In the genomic region with DNA sequence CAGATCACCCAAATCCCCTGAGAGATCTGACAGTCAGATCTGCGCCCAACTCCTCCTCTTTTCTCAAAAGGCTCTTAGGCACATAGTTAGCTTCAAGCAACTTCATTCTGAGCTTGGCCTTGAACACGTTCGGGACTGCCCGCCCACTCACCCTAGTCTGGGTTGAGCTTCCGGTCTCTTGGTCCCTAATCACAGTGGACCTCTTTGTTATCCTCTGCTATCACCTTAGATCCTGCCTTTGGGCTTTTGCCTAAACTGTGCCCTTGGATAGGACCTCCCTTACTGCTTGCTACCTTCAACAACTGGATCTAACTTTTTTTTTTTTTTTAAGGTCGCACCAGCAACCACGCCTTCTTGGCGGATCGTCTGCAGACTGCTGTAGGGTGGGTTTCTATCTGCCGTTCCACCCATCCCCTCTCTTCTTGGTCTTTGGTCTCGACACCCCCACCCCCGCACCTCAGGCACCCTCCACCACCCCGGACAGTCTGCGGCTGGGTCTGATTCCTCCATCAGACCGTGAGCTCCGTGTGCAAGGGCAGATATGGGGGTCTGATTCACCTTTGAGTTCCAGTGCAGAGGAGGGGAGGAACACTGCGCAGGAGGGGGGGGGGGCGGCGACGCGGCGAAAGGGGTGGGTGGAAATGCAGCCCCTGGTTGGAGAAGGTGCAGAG, we compare ENCODE assay signal across 8 mouse cellular contexts. TPM values are rescaled to one million over a fixed set of nuclear protein-coding genes. Genes with fewer than 3 reads are reported as not detected.
DNase-seq lines count a peak whose midpoint lies in the region; ATAC-seq and TF ChIP-seq lines count a peak whose summit lies in the region.

No protein-coding gene starts in this region.

- no peak overlapping the region for H3K27ac ChIP-seq in thymus, adult 2 months (ENCODE audit: control insufficient read depth, insufficient read depth, low read length)
- H3K27ac ChIP-seq in liver, embryonic 12.5 days: peak overlapping the region; percentile 75
- H3K27ac ChIP-seq in neural tube, embryonic 13.5 days (replicated peaks): peak overlapping the region; percentile 100

- H3K4me1 ChIP-seq in thymus, adult 2 months (replicated peaks; ENCODE audit: control insufficient read depth, insufficient read depth, low read length): peaks cover 16% of the 10 kb centered on the region
- peaks cover 6% of the 10 kb centered on the region; the same call in 1 of the 2 replicates for H3K4me1 ChIP-seq in liver, embryonic 12.5 days
- H3K4me1 ChIP-seq in neural tube, embryonic 13.5 days (replicated peaks): peaks cover 19% of the 10 kb centered on the region

- H3K4me3 ChIP-seq in thymus, adult 2 months (ENCODE audit: control insufficient read depth, insufficient read depth, low read length): peak overlapping the region; percentile 41
- H3K4me3 ChIP-seq in liver, embryonic 12.5 days: peak overlapping the region; percentile 58
- peak overlapping the region; percentile 88 for H3K4me3 ChIP-seq in neural tube, embryonic 13.5 days

- no peaks in the 10 kb centered on the region for H3K36me3 ChIP-seq in thymus, adult 2 months (ENCODE audit: control insufficient read depth, insufficient read depth, low read length)
- H3K36me3 ChIP-seq in liver, embryonic 12.5 days: peaks cover under 1% of the 10 kb centered on the region; the same call in 1 of the 2 replicates
- H3K36me3 ChIP-seq in neural tube, embryonic 13.5 days: peaks cover 4% of the 10 kb centered on the region

- ATAC-seq in inflammation-experienced regulatory T-cells, adult 6 months: peak; percentile 45
- peak; percentile 26 for ATAC-seq in liver, embryonic 12.5 days
- peak; percentile 54 for ATAC-seq in neural tube, embryonic 13.5 days (ENCODE audit: low read depth)
- no peak for ATAC-seq in erythroid progenitor cell, adult 5-6 weeks (replicated peaks; ENCODE audit: low FRiP score, poor library complexity, severe bottlenecking)

- peak overlapping the region; percentile 76 for H3K4me2 ChIP-seq in liver, embryonic 12.5 days
- H3K4me2 ChIP-seq in neural tube, embryonic 13.5 days: peak overlapping the region; percentile 94

- TF ChIP-seq POLR2A in thymus, adult 2 months (IDR thresholded peaks at IDR 0.05; ENCODE audit: control insufficient read depth, extremely low read depth, insufficient read depth, low read length, poor library complexity): no peak

- no peaks in the 10 kb centered on the region; the same call in 1 of the 2 replicates for H3K27me3 ChIP-seq in thymus, adult 2 months (ENCODE audit: control insufficient read depth, insufficient read depth, low read length)
- peaks cover 48% of the 10 kb centered on the region for H3K27me3 ChIP-seq in liver, embryonic 12.5 days (replicated peaks)
- H3K27me3 ChIP-seq in neural tube, embryonic 13.5 days: no peaks in the 10 kb centered on the region

- H3K9me3 ChIP-seq in liver, embryonic 12.5 days (replicated peaks): no peaks in the 10 kb centered on the region
- no peaks in the 10 kb centered on the region for H3K9me3 ChIP-seq in neural tube, embryonic 13.5 days

- DNase-seq in thymus, adult 2 months: no peak
- DNase-seq in thymus, postnatal 25 days: no peak
- DNase-seq in cerebellum, adult 9-10 months: peak; percentile 85
- DNase-seq in frontal cortex, postnatal 14 days (ENCODE audit: low spot score in 2 of 2): peak; percentile 20 to 51

- peak overlapping the region; percentile 63 for H3K9ac ChIP-seq in liver, embryonic 12.5 days
- H3K9ac ChIP-seq in neural tube, embryonic 13.5 days: peak overlapping the region; percentile 99

- no peak for TF ChIP-seq CTCF in thymus, adult 2 months (IDR thresholded peaks at IDR 0.05; ENCODE audit: borderline replicate concordance, control insufficient read depth, extremely low read depth, insufficient read depth, low read length, poor library complexity)

- 7% methylated on average over 20 of the region's 22 CpGs for WGBS in thymus, adult 2 months
- 2% methylated on average over 19 of the region's 22 CpGs for WGBS in liver, embryonic 12.5 days (ENCODE audit: insufficient replicate concordance)
- WGBS in neural tube, embryonic 13.5 days: under 1% methylated on average over 19 of the region's 22 CpGs

RNA-seq across cellular contexts. Expression of a gene that starts 0.9 kb away (rescaled TPM):
- polyA plus RNA-seq in thymus, adult 2 months (2012; rRNA removed): 11.3 and 14.9 TPM in 2 replicates
- polyA plus RNA-seq in inflammation-experienced regulatory T-cells, adult 6 months (2017; shearing (Covaris generic)): 10 to 100 TPM in 2 of 3 experiments, 1 to 10 TPM in 1; 2.4 to 13.5 (median 12.6) TPM
- 5.6 and 6.4 TPM in 2 replicates for polyA plus RNA-seq in liver, embryonic 12.5 days (2016; fragmentation: Nextera tagmentation; extraction: Ambion mirVana)
- 31.4 and 36.0 TPM in 2 replicates for polyA plus RNA-seq in neural tube, embryonic 13.5 days (2015; fragmentation: Nextera tagmentation; extraction: Ambion mirVana)
- total RNA-seq in erythroid progenitor cell, adult 5-6 weeks (2015; ENCODE audit: low replicate concordance): not detected in 2 replicates
- total RNA-seq in erythroid progenitor cell, adult 5-6 weeks (2017; ENCODE audit: low replicate concordance): not detected in 2 replicates

RNA-seq across cellular contexts. Expression of a gene that starts 28.9 kb away (rescaled TPM):
- 0.33 and 0.50 TPM in 2 replicates for polyA plus RNA-seq in thymus, adult 2 months (2012; rRNA removed)
- under 1 TPM in 1 of 3 experiments, not detected in 2; 0.12 TPM for polyA plus RNA-seq in inflammation-experienced regulatory T-cells, adult 6 months (2017; shearing (Covaris generic))
- polyA plus RNA-seq in liver, embryonic 12.5 days (2016; fragmentation: Nextera tagmentation; extraction: Ambion mirVana): 0.13 and 0.14 TPM in 2 replicates
- 0.63 and 0.70 TPM in 2 replicates for polyA plus RNA-seq in neural tube, embryonic 13.5 days (2015; fragmentation: Nextera tagmentation; extraction: Ambion mirVana)
- not detected in 2 replicates for total RNA-seq in erythroid progenitor cell, adult 5-6 weeks (2015; ENCODE audit: low replicate concordance)
- not detected in 2 replicates for total RNA-seq in erythroid progenitor cell, adult 5-6 weeks (2017; ENCODE audit: low replicate concordance)

RNA-seq across cellular contexts. Expression of a gene that starts 57.7 kb away (rescaled TPM):
- polyA plus RNA-seq in thymus, adult 2 months (2012; rRNA removed): 0.50 and 0.74 TPM in 2 replicates
- polyA plus RNA-seq in inflammation-experienced regulatory T-cells, adult 6 months (2017; shearing (Covaris generic)): under 1 TPM in 1 of 3 experiments, not detected in 2; 0.72 TPM
- 0.61 and 0.92 TPM in 2 replicates for polyA plus RNA-seq in liver, embryonic 12.5 days (2016; fragmentation: Nextera tagmentation; extraction: Ambion mirVana)
- polyA plus RNA-seq in neural tube, embryonic 13.5 days (2015; fragmentation: Nextera tagmentation; extraction: Ambion mirVana): 0.14 TPM in 1 of 2 replicates, not detected in the other
- total RNA-seq in erythroid progenitor cell, adult 5-6 weeks (2015; ENCODE audit: low replicate concordance): 5.0 and 13.4 TPM in 2 replicates
- 4.5 and 9.2 TPM in 2 replicates for total RNA-seq in erythroid progenitor cell, adult 5-6 weeks (2017; ENCODE audit: low replicate concordance)

Comparison
In these comparisons a context has a peak if more than half of its experiments do, and no peak if none do; other contexts are left out.
1. DNase-seq: peak in cerebellum, adult 9-10 months (single experiment) and frontal cortex, postnatal 14 days (2 of 2); none in thymus, adult 2 months (single experiment) and thymus, postnatal 25 days (single experiment).
2. Peak in every context shown above with its lines, with median percentiles within 50 percentile points of each other: H3K4me3 ChIP-seq.